ENCODE assay signal across 25 mouse cellular contexts in the genomic region with DNA sequence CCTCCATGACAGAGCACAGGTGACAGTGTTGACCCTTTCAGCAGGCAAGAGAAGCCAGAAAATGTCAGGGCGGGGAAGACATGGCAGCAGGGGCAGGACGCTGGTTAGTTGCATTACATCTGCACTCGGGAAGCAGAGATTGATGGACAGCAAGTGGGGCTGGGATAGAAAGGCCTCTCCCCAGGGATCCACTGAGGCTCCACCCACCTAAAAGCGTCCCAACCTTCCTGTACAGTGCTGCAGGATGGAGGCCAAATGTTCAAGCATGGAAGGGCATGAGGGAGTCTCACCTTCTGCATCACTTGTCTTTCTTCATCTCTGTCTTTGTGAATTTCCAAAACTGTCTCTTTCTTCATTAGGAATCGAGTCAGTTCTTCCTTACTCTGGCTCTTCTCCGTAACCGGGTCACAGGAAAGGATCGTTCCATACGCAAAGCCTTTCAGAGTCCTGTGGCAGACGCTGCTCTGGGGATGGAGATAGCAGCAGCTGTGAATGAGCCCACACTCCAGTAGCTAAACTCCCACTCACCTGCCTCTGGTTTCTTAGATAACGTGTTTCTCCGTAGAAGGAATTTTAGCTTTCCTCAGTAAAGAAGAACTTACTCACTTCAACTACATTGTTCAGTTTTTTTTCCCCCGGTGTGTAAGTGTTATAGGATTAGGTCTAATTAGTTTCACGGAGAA. TPM values are rescaled to one million over a fixed set of nuclear protein-coding genes. Genes with fewer than 3 reads are reported as not detected.
DNase-seq lines count a peak whose midpoint lies in the region; ATAC-seq lines count a peak whose summit lies in the region.
"Had no signal": no experiment of that assay in that cellular context is flagged by ENCODE, and none has a peak within 500 bp of the region (broad histone marks: within the 10 kb centered on the region; RNA-seq: fewer than 3 reads in every experiment).

No protein-coding gene starts in this region.

- DNase-seq in frontal cortex, postnatal 14 days (ENCODE audit: low spot score in 2 of 2), result no peak
- DNase-seq in left cerebral cortex, adult 18-20 months (ENCODE audit: low spot score in 2 of 2), result peak; percentile 19 to 29
- no peak for DNase-seq in left cerebral cortex, postnatal 10 days (ENCODE audit: extremely low spot score in 1 of 2, low spot score in 2 of 2)
- peak; percentile 63 for DNase-seq in R1 (ENCODE audit: low read depth, low spot score)
- DNase-seq in left cerebral cortex, postnatal 36 days (ENCODE audit: low spot score in 2 of 2), result peak; percentile 15
- DNase-seq in gastrocnemius, adult 8-10 months (ENCODE audit: low spot score in 2 of 2), result no peak
- DNase-seq: adrenal gland, adult 2 months; cerebellum, adult 11-12 months; cerebellum, postnatal 25 days; embryo, embryonic 11 days; gastrocnemius, postnatal 14 days; heart, adult 18-20 months; heart, postnatal 14 days; kidney, adult 9 months; lung, adult 18-20 months; lung, postnatal 4 days; midbrain, embryonic 14.5 days; thymus, adult 18-20 months; thymus, postnatal 4 days had no signal

- ATAC-seq in frontal cortex, adult (ENCODE audit: low TSS enrichment), result peak; percentile 98
- ATAC-seq: CD4-positive, CD25-positive, alpha-beta regulatory T cell, adult 4 months; forebrain, embryonic 16.5 days; hindbrain, postnatal 0 days; intestine, embryonic 16.5 days; liver, embryonic 12.5 days had no signal

- intact Hi-C loops in left cerebral cortex, postnatal 10 days (cut with DNase I), result no loop called here
- intact Hi-C loops in left cerebral cortex, postnatal 36 days (cut with DNase I), result no loop called here

RNA-seq across cellular contexts. Expression of gene Mipep, which starts 57.7 kb away (rescaled TPM):
- 10 to 100 TPM; 25.9 TPM for total RNA-seq in left cerebral cortex, adult 18-20 months (2021)
- total RNA-seq in left cerebral cortex, postnatal 10 days (2021), result 10 to 100 TPM; 23.1 to 23.4 TPM
- 10 to 100 TPM; 25.4 to 25.8 TPM for total RNA-seq in left cerebral cortex, postnatal 36 days (2021)
- total RNA-seq in gastrocnemius, adult 8-10 months (2022), result 10 to 100 TPM; 35.0 to 37.7 (median 36.3) TPM

Comparison
In these comparisons a context has a peak if more than half of its experiments do, and no peak if none do; other contexts are left out.
1. DNase-seq: peak in left cerebral cortex, adult 18-20 months (2 of 2), R1 (single experiment) and left cerebral cortex, postnatal 36 days (2 of 2); none in frontal cortex, postnatal 14 days (0 of 2), left cerebral cortex, postnatal 10 days (0 of 2) and gastrocnemius, adult 8-10 months (0 of 2).